Mouse (Mus musculus): Measurements from ENCODE around the gene Cx3cr1.

GRCm38 (mm10) chr9:119854170-119854569 is 215.5 kb downstream of the Cx3cr1 start:
- TF ChIP-seq CTCF (IDR thresholded peaks at IDR 0.05; ENCODE audit: low read depth) (no peak), EP300 (IDR thresholded peaks at IDR 0.05; ENCODE audit: low read depth) (no peak)

All from liver, postnatal 0 days (tissue).